Mouse (Mus musculus) intestine, embryonic 15.5 days (tissue): ENCODE results near the gene Fam13c. TPM values are rescaled to one million over a fixed set of nuclear protein-coding genes. Genes with fewer than 3 reads are reported as not detected.

Experiments used
- ATAC-seq: fragments of 200-750 bp; cut with Nextera tagmentation; 2 replicates; pipeline ENCODE4 v1.8.0; 2017; ENCODE audit warnings: moderate TSS enrichment, moderate library complexity
- H3K27ac ChIP-seq: fragments of 300-500 bp; sonication (generic); 2 replicates; pipeline ENCODE4 v1.5.1; 2015; ENCODE audit warnings: mild to moderate bottlenecking, inconsistent platforms
- H3K27me3 ChIP-seq: fragments of 300-500 bp; sonication (generic); replicated peaks from 2 replicates; pipeline ENCODE4 v1.6.1; 2015; ENCODE audit warnings: inconsistent platforms
- H3K36me3 ChIP-seq: fragments of 300-500 bp; sonication (generic); 2 replicates; pipeline ENCODE4 v1.6.1; 2015; ENCODE audit warnings: inconsistent platforms
- H3K4me1 ChIP-seq: fragments of 300-500 bp; sonication (generic); replicated peaks from 2 replicates; pipeline ENCODE4 v1.6.1; 2015; ENCODE audit warnings: inconsistent platforms
- H3K4me2 ChIP-seq: fragments of 300-500 bp; sonication (generic); replicated peaks from 2 replicates; pipeline ENCODE4 v1.6.1; 2015; ENCODE audit warnings: mild to moderate bottlenecking, inconsistent platforms
- H3K4me3 ChIP-seq: fragments of 300-500 bp; sonication (generic); replicated peaks from 2 replicates; pipeline ENCODE4 v1.5.1; 2015; ENCODE audit warnings: inconsistent platforms
- H3K9ac ChIP-seq: fragments of 300-500 bp; sonication (generic); 2 replicates; pipeline ENCODE4 v1.6.1; 2015; ENCODE audit warnings: inconsistent platforms
- H3K9me3 ChIP-seq: fragments of 300-500 bp; sonication (generic); 2 replicates; pipeline ENCODE4 v1.6.1; 2016; ENCODE audit warnings: inconsistent platforms
- WGBS: fragments of 180-500 bp; shearing (Covaris S2); methylation state at CpG from one replicate; pipeline ENCODE4 v1.1.7; 2015; 5-methylcytosine and 5-hydroxymethylcytosine counted together
- polyA plus RNA-seq: library from polyadenylated mRNA; unstranded; fragments of >200 nt; fragmentation: Nextera tagmentation; extraction: Ambion mirVana; gene quantifications from 2 replicates; pipeline ENCODE4 v1.2.1, GENCODE M21; 2015

Fam13c gene
- polyA plus RNA-seq, 1 experiment from 2014 or later, result 8.0 TPM

- 83% methylated on average over 4 of the region's 4 CpGs for WGBS
- Histone ChIP-seq H3K4me3 (no peak overlapping the region), H3K4me1 (peaks cover 11% of the 10 kb centered on the region; the same call in 1 of the 2 replicates), H3K27me3 (no peaks in the 10 kb centered on the region), H3K27ac (no peak overlapping the region), H3K9me3 (no peaks in the 10 kb centered on the region), H3K36me3 (no peaks in the 10 kb centered on the region), H3K9ac (no peak overlapping the region), H3K4me2 (no peak overlapping the region)
- no peak for ATAC-seq
Measured at GRCm38 (mm10) chr10:70436656-70437055, 3.6 kb upstream of the Fam13c start.

- H3K4me2 ChIP-seq, result no peak overlapping the region
- H3K9ac ChIP-seq, result no peak overlapping the region
- no peaks in the 10 kb centered on the region for H3K27me3 ChIP-seq
- no peaks in the 10 kb centered on the region for H3K9me3 ChIP-seq
- WGBS, result 57% methylated on average over 5 of the region's 5 CpGs
- H3K4me3 ChIP-seq, result no peak overlapping the region
- H3K4me1 ChIP-seq, result peaks cover 11% of the 10 kb centered on the region; the same call in 1 of the 2 replicates
- ATAC-seq, result no peak
- H3K27ac ChIP-seq, result no peak overlapping the region
- no peaks in the 10 kb centered on the region for H3K36me3 ChIP-seq
Measured at GRCm38 (mm10) chr10:70437289-70437688, 3.0 kb upstream of the Fam13c start.

- Histone ChIP-seq H3K4me2 (peak overlapping the region; percentile 96), H3K9me3 (no peaks in the 10 kb centered on the region), H3K4me3 (peak overlapping the region; percentile 60), H3K36me3 (no peaks in the 10 kb centered on the region), H3K27ac (peak overlapping the region; percentile 74), H3K4me1 (peaks cover 11% of the 10 kb centered on the region; the same call in 1 of the 2 replicates), H3K9ac (peak overlapping the region; percentile 60), H3K27me3 (no peaks in the 10 kb centered on the region)
- ATAC-seq, result peak; percentile 85
- WGBS, result under 1% methylated on average over 44 of the region's 44 CpGs
Measured at GRCm38 (mm10) chr10:70440639-70441461, 569 bp downstream of the Fam13c start.

- no peaks in the 10 kb centered on the region for H3K36me3 ChIP-seq
- 89% methylated on average over 2 of the region's 2 CpGs for WGBS
- no peak overlapping the region for H3K9ac ChIP-seq
- no peaks in the 10 kb centered on the region for H3K27me3 ChIP-seq
- no peak for ATAC-seq
- peaks cover 11% of the 10 kb centered on the region; the same call in 1 of the 2 replicates for H3K4me1 ChIP-seq
- no peaks in the 10 kb centered on the region for H3K9me3 ChIP-seq
- no peak overlapping the region for H3K27ac ChIP-seq
- peak overlapping the region; percentile 96 for H3K4me2 ChIP-seq
- H3K4me3 ChIP-seq, result no peak overlapping the region
Measured at GRCm38 (mm10) chr10:70442156-70442555, 1.9 kb downstream of the Fam13c start.

- H3K27me3 ChIP-seq, result no peaks in the 10 kb centered on the region
- ATAC-seq, result no peak
- H3K4me1 ChIP-seq, result peaks cover 11% of the 10 kb centered on the region; the same call in 1 of the 2 replicates
- H3K9me3 ChIP-seq, result no peaks in the 10 kb centered on the region
- no peaks in the 10 kb centered on the region for H3K36me3 ChIP-seq
- no peak overlapping the region for H3K27ac ChIP-seq
- H3K4me3 ChIP-seq, result no peak overlapping the region
- H3K9ac ChIP-seq, result no peak overlapping the region
- WGBS, result 80% methylated on average over 5 of the region's 5 CpGs
- H3K4me2 ChIP-seq, result no peak overlapping the region
Measured at GRCm38 (mm10) chr10:70442623-70443022, 2.3 kb downstream of the Fam13c start.

- no peak overlapping the region for H3K4me3 ChIP-seq
- no peaks in the 10 kb centered on the region for H3K4me1 ChIP-seq
- H3K36me3 ChIP-seq, result no peaks in the 10 kb centered on the region
- no peaks in the 10 kb centered on the region for H3K9me3 ChIP-seq
- no peak for ATAC-seq
- H3K27ac ChIP-seq, result no peak overlapping the region
- H3K4me2 ChIP-seq, result no peak overlapping the region
- 75% methylated on average over 4 of the region's 4 CpGs for WGBS
- H3K9ac ChIP-seq, result no peak overlapping the region
- no peaks in the 10 kb centered on the region for H3K27me3 ChIP-seq
Measured at GRCm38 (mm10) chr10:70447787-70448186, 7.5 kb downstream of the Fam13c start.

- Histone ChIP-seq H3K9me3 (no peaks in the 10 kb centered on the region), H3K4me2 (peak overlapping the region; percentile 24; the same call in 1 of the 2 replicates), H3K36me3 (no peaks in the 10 kb centered on the region), H3K4me1 (no peaks in the 10 kb centered on the region), H3K27me3 (no peaks in the 10 kb centered on the region), H3K9ac (no peak overlapping the region), H3K4me3 (no peak overlapping the region), H3K27ac (no peak overlapping the region)
- WGBS, result 43% methylated on average over 8 of the region's 8 CpGs
- ATAC-seq, result no peak
Measured at GRCm38 (mm10) chr10:70449206-70449605, 8.9 kb downstream of the Fam13c start.

GRCm38 (mm10) chr10:70455886-70456305, 15.6 kb downstream of the Fam13c start:
- no peak overlapping the region for H3K27ac ChIP-seq
- H3K9me3 ChIP-seq, result no peaks in the 10 kb centered on the region
- no peak overlapping the region for H3K4me3 ChIP-seq
- 95% methylated on average over 8 of the region's 8 CpGs for WGBS
- no peak overlapping the region for H3K4me2 ChIP-seq
- no peak for ATAC-seq
- H3K9ac ChIP-seq, result no peak overlapping the region
- H3K4me1 ChIP-seq, result no peaks in the 10 kb centered on the region
- no peaks in the 10 kb centered on the region for H3K36me3 ChIP-seq
- H3K27me3 ChIP-seq, result no peaks in the 10 kb centered on the region

- H3K4me3 ChIP-seq, result no peak overlapping the region
- no peak overlapping the region for H3K9ac ChIP-seq
- no peaks in the 10 kb centered on the region for H3K27me3 ChIP-seq
- H3K4me2 ChIP-seq, result no peak overlapping the region
- no peaks in the 10 kb centered on the region for H3K4me1 ChIP-seq
- H3K27ac ChIP-seq, result no peak overlapping the region
- H3K36me3 ChIP-seq, result no peaks in the 10 kb centered on the region
- no peaks in the 10 kb centered on the region for H3K9me3 ChIP-seq
- 68% methylated on average over 11 of the region's 11 CpGs for WGBS
- no peak for ATAC-seq
Measured at GRCm38 (mm10) chr10:70458574-70459263, 18.4 kb downstream of the Fam13c start.

- 85% methylated on average over 7 of the region's 7 CpGs for whole genome bisulfite sequencing
- Histone ChIP-seq H3K4me3 (no peak overlapping the region), H3K4me1 (no peaks in the 10 kb centered on the region), H3K36me3 (no peaks in the 10 kb centered on the region), H3K27ac (no peak overlapping the region), H3K4me2 (no peak overlapping the region), H3K9ac (no peak overlapping the region), H3K27me3 (no peaks in the 10 kb centered on the region), H3K9me3 (no peaks in the 10 kb centered on the region)
- no peak for ATAC-seq
Measured at GRCm38 (mm10) chr10:70465638-70466037, 25.4 kb downstream of the Fam13c start.

- Histone ChIP-seq H3K4me3 (no peak overlapping the region), H3K9ac (no peak overlapping the region), H3K27ac (no peak overlapping the region), H3K4me2 (no peak overlapping the region), H3K4me1 (no peaks in the 10 kb centered on the region), H3K36me3 (no peaks in the 10 kb centered on the region), H3K27me3 (no peaks in the 10 kb centered on the region), H3K9me3 (no peaks in the 10 kb centered on the region)
- WGBS, result 57% methylated on average over 1 of the region's 1 CpGs
- no peak for ATAC-seq
Measured at GRCm38 (mm10) chr10:70470836-70471235, 30.6 kb downstream of the Fam13c start.

- Histone ChIP-seq H3K4me3 (no peak overlapping the region), H3K4me1 (no peaks in the 10 kb centered on the region), H3K27ac (no peak overlapping the region), H3K9ac (no peak overlapping the region), H3K36me3 (no peaks in the 10 kb centered on the region), H3K9me3 (no peaks in the 10 kb centered on the region), H3K27me3 (no peaks in the 10 kb centered on the region), H3K4me2 (no peak overlapping the region)
- ATAC-seq, result no peak
- WGBS, result 91% methylated on average over 10 of the region's 10 CpGs
Measured at GRCm38 (mm10) chr10:70477741-70478145, 37.5 kb downstream of the Fam13c start.
